Mouse (Mus musculus) brown adipose tissue, adult 24 weeks (tissue): ENCODE results near the gene 5730480H06Rik. TPM values are rescaled to one million over a fixed set of nuclear protein-coding genes. Genes with fewer than 3 reads are reported as not detected.

Experiments used
- H3K27ac ChIP-seq: fragments of 200-500 bp; replicated peaks from 2 replicates; pipeline ENCODE4 v1.5.1; 2012; ENCODE audit warnings: low read depth, mild to moderate bottlenecking, low read length
- H3K4me1 ChIP-seq: fragments of 200-500 bp; 2 replicates; pipeline ENCODE4 v1.6.1; 2012; ENCODE audit warnings: low read length, mixed read lengths; ENCODE audit not compliant: control insufficient read depth, insufficient read depth, insufficient read length
- H3K4me3 ChIP-seq: fragments of 200-500 bp; 2 replicates; pipeline ENCODE4 v1.5.1; 2012; ENCODE audit warnings: low read depth, mild to moderate bottlenecking, low read length, moderate library complexity; ENCODE audit not compliant: insufficient read depth
- polyA plus RNA-seq: library from polyadenylated mRNA; stranded (reverse); fragments of >200 nt; gene quantifications from 2 replicates; pipeline ENCODE4 v1.2.4, GENCODE M21; 2012; ENCODE audit not compliant: missing spikeins, insufficient read depth, insufficient read length

The 5730480H06Rik gene
- polyA plus RNA-seq, 1 experiment: 9.2 TPM

GRCm38 (mm10) chr5:48371890-48372766 lies 44.4 kb downstream of the 5730480H06Rik start:
- H3K27ac ChIP-seq: no peak overlapping the region
- peak overlapping the region; percentile 90 for H3K4me3 ChIP-seq
- no peaks in the 10 kb centered on the region for H3K4me1 ChIP-seq

- H3K27ac ChIP-seq: no peak overlapping the region
- H3K4me3 ChIP-seq: no peak overlapping the region
- H3K4me1 ChIP-seq: no peaks in the 10 kb centered on the region
These were observed 74.7 kb downstream of the 5730480H06Rik start for GRCm38 (mm10) chr5:48402497-48402896.

- Histone ChIP-seq H3K4me3 (no peak overlapping the region), H3K4me1 (no peaks in the 10 kb centered on the region), H3K27ac (no peak overlapping the region)
These were observed 80.5 kb downstream of the 5730480H06Rik start for GRCm38 (mm10) chr5:48408276-48408675.

GRCm38 (mm10) chr5:48410348-48410747 lies 82.6 kb downstream of the 5730480H06Rik start:
- Histone ChIP-seq H3K4me3 (no peak overlapping the region), H3K4me1 (no peaks in the 10 kb centered on the region), H3K27ac (no peak overlapping the region)

- no peak overlapping the region for H3K27ac ChIP-seq
- H3K4me1 ChIP-seq: no peaks in the 10 kb centered on the region
- no peak overlapping the region for H3K4me3 ChIP-seq
These were observed 83.7 kb downstream of the 5730480H06Rik start for GRCm38 (mm10) chr5:48411462-48411861.

GRCm38 (mm10) chr5:48412261-48412660 lies 84.5 kb downstream of the 5730480H06Rik start:
- Histone ChIP-seq H3K27ac (no peak overlapping the region), H3K4me1 (no peaks in the 10 kb centered on the region), H3K4me3 (no peak overlapping the region)

GRCm38 (mm10) chr5:48419741-48420140 lies 92.0 kb downstream of the 5730480H06Rik start:
- H3K4me1 ChIP-seq: no peaks in the 10 kb centered on the region
- no peak overlapping the region for H3K27ac ChIP-seq
- H3K4me3 ChIP-seq: no peak overlapping the region

GRCm38 (mm10) chr5:48421957-48422356 lies 94.2 kb downstream of the 5730480H06Rik start:
- no peak overlapping the region for H3K4me3 ChIP-seq
- no peaks in the 10 kb centered on the region for H3K4me1 ChIP-seq
- no peak overlapping the region for H3K27ac ChIP-seq

- no peak overlapping the region for H3K4me3 ChIP-seq
- H3K4me1 ChIP-seq: no peaks in the 10 kb centered on the region
- no peak overlapping the region for H3K27ac ChIP-seq
These were observed 102.7 kb downstream of the 5730480H06Rik start for GRCm38 (mm10) chr5:48430459-48430858.

- no peak overlapping the region for H3K27ac ChIP-seq
- no peak overlapping the region for H3K4me3 ChIP-seq
- no peaks in the 10 kb centered on the region for H3K4me1 ChIP-seq
These were observed 121.1 kb downstream of the 5730480H06Rik start for GRCm38 (mm10) chr5:48448888-48449287.

- Histone ChIP-seq H3K4me3 (no peak overlapping the region), H3K4me1 (no peaks in the 10 kb centered on the region), H3K27ac (no peak overlapping the region)
These were observed 132.5 kb downstream of the 5730480H06Rik start for GRCm38 (mm10) chr5:48460221-48460620.
